Mouse (Mus musculus): Measurements from ENCODE around the gene Upf2. TPM values are rescaled to one million over a fixed set of nuclear protein-coding genes. Genes with fewer than 3 reads are reported as not detected.
"Not testable (repeated sequence)": the region's sequence is repeated elsewhere in the genome, so short reads cannot be mapped to it uniquely, and the experiment has no call there.

Upf2 gene
- total RNA-seq, 4 experiments from 2014 or later = 38.0 to 46.0 (median 38.7) TPM

DNA sequence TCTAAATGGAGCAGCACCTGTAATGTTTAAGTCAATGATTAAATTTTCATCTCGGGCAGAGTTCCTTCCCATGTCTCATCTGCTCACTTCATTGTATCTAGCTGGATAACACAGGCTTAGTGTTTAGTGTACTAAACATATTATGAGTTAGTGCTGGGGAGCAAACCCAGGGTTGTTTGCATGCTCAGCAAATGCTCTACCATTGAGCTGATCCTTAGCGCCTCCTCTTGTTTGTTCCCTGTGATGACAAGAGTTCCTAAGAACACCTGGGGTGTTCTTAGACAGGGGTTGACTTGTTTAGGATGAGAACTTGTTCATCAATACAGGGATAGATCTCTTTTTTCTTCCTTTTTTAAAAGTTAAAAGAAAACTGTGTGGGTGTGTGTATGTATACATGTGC is 2.3 kb upstream of the Upf2 start:
- DNase-seq (ENCODE audit: low spot score in 2 of 2) = no peak

DNA sequence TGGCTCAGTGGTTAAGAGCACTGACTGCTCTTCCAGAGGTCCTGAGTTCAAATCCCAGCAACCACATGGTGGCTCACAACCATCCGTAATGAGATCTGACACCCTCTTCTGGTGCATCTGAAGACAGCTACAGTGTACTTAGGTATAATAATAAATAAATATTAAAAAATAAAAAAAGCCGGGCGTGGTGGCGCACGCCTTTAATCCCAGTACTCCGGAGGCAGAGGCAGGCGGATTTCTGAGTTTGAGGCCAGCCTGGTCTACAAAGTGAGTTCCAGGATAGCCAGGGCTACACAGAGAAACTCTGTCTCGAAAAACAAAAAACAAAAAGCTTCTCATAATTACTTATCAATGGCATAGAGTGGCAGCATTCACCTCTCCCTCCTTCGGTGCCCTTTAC is 1.4 kb upstream of the Upf2 start:
- DNase-seq (ENCODE audit: low spot score in 2 of 2) = not testable (repeated sequence)

DNA sequence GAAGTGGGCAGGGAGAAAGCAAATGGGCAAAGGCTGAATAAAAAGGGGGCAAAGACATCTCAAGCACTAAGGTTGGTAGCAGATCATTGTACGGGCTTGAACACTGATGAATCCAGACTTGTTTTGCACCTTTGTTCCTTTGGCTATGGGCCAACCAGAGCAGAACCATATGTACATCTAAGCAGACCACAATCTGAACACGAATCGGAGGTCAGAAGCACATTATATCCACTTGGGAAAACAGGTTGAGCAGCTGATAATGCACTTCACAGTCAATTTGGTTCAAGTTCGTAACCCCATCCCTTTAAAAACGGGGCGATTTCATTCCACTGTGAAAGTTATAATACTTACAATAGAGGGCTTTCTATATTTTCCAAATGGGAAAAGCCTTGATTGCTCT is 964 bp upstream of the Upf2 start:
- no peak for DNase-seq (ENCODE audit: low spot score in 2 of 2)

DNA sequence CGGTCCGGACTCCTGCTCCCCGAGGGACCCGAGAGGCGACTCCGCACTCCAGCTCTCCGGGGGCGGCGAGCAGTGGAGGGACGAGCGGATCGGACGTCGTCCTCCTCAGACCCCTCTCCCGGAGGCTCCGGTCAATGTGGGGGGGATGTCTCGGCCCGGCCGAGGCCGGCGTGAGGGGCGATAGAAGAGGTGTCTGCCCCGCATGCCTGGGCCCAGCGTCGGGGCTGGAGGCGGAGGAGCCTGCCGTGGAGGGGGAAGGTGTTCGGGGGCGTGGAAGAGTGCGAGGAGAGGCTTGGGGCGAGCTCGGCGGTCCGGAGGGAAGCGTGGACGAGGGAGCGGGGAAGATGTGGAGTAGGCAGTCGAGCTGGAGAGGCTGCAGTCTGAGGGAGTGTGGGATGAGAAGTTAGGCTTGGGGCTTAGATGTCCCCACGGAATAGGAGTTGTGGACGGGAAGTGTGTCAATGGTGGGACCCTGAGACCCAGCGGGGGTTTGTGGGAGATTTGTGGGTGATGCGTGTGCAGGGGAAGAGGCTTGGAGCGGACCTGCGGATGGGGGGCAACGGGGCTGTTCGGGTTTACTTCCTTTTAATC is 447 bp downstream of the Upf2 start:
- DNase-seq (ENCODE audit: low spot score in 2 of 2) = no peak

DNA sequence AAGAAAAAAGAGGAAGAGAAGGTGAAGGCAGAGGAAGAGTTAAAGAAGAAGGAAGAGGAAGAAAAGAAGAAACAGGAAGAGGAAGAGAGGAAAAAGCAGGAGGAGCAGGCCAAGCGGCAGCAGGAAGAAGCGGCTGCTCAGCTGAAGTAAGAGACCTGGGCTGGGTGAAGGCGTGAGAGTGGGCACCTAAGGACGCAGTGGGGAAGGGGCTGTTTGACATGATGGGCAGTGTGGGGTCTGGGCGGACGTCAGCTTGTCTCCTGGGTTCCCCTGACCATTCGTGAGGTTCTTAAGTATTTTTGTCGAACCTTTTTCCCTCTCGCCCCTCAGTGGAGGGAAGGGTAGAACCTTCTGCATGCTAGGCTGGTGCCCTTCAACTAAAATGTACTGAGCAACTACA is 6.4 kb downstream of the Upf2 start:
- DNase-seq (ENCODE audit: low spot score in 2 of 2) = no peak

DNA sequence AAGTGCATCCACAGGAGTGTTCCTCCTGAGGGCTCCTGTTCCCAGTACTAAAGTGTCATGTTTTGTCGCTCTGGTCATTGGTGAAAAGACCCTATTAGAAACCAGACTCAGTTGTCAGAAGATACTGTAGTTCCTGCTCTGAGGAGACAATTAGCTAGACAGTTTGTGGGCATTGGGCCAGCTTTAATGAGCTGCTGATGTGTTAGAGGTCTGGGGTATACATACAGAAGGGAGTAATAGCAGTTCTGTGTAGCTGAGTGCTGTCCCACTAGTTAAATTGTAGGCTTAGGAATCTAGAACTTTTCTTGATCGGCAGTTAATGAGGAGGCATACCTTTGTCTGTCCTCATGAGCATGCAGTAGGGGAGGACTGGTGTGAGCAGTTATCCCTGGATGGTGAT is 11.0 kb downstream of the Upf2 start:
- no peak for DNase-seq (ENCODE audit: low spot score in 2 of 2)

DNA sequence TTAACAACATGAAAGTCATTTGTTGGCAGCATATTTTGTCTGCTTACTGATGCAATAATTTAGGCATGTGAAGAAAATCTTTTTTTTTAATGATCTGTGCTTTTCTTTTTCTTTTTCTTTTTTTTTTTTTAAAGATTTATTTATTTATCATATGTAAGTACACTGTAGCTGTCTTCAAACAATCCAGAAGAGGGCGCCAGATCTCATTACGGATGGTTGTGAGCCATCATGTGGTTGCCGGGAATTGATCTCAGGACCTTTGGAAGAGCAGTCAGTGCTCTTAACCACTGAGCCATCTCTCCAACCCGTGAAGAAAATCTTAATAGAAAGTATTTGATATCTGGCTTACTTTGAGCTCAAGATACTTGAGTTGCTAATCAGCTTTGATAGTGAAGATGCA is 12.5 kb downstream of the Upf2 start:
- DNase-seq (ENCODE audit: low spot score in 2 of 2) = not testable (repeated sequence)

DNA sequence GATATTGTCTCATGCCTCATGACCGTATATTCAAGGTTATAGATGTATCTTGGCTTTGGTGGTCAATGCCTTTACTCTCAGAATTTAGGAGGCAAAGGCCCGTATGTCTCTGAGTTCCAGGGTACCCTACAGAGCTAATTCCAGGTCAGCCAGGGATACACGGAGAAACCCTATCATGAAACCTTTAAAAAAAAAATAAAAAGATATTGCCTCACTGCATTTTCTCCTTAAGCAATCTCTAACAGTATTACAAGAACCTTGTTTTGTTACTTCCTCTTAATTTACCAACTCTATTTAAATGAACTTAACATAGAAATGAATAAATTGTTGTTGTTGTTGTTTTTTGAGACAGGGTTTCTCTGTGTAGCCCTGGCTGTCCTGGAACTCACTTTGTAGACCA is 14.7 kb downstream of the Upf2 start:
- no peak for DNase-seq (ENCODE audit: low spot score in 2 of 2)

DNA sequence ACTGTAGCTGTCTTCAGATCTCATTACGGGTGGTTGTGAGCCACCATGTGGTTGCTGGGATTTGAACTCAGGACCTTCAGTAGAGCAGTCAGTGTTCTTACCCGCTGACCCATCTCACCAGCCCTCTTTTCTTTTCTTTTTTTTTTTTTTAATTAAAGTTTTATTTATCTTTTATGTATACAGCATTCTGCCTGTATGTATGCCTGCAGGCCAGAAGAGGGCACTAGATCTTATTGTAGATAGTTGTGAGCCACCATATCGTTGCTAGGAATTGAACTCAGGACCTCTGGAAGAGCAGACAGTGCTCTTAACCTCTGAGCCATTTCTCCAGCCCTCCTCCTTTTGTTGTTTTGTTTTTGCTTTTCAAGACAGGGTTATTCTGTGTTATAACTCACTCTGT is 19.4 kb downstream of the Upf2 start:
- DNase-seq (ENCODE audit: low spot score in 2 of 2) = not testable (repeated sequence)

DNA sequence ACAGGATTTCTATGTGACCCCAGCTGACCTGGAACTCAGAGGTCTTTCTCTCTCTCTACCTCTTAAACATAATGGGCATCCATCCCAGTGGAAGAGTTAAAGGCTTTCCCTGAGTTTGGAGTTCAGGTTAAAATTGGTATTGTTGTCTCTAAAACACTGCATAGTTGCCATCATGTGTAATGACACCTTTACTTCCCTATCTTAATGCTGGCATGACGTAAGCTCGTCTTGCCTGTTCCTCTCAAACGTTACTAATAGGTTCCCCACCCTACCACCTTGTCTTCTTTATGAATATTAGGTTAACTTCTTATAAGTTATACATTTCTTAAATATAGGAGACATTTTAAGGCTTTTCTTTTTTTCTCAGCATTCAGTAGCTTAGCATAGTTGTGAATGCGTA is 26.3 kb downstream of the Upf2 start:
- no peak for DNase-seq (ENCODE audit: low spot score in 2 of 2)

DNA sequence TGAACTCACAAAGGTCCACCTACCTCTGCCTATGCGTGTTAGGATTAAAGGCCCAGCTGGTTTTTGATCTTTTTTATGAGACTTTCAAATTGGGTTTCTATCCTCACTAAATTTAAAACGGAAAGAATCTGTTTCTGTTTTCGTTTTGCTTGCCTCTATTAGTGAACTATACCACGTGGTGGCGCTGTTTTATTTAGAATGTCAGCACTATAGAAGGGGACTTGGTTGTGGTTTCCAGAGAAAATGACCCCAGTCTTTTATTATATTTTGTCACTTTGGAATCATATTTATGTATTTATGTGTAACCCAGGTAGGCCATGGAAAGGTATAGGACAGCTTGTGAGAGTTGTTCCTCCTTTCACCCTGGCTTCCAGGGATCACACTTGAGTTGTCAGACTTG is 44.3 kb downstream of the Upf2 start:
- DNase-seq (ENCODE audit: low spot score in 2 of 2) = no peak

DNA sequence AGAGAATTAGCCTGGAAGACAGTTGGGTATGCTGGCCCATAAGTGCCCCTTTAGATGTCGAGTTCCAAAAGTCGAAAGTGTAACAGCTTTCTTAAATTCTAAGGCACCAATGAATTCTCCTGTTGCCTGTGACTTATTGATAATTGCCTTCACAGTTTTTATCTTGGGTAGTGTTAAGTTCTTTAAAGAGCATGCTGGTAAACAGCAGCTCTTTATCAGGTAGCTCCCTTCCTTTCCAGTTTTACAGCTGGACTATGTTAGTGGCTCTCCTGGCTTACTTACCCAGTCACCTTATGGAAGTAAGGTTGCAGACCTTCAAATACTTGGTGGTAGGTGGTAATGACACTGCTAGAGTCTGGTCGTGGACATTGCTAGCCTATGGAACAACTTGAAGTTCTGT is 52.7 kb downstream of the Upf2 start:
- no peak for DNase-seq (ENCODE audit: low spot score in 2 of 2)

DNA sequence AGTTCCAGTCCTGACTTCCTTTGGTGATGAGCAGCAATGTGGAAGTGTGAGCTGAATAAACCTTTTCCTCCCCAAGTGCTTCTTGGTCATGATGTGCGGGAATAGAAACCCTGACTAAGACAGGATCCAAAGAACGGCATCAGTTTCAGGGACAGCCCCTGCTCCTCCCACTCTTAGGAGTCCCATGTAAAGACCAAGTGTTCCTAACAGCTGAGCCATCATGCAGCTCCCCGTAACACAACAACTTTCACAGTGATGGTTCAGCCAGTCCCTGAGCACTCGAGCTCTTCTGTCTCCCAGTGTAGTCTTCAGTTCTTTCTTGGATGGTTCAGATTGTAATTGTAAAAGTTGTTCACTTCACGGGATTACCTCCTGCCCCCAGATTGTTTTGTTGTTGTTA is 63.3 kb downstream of the Upf2 start:
- no peak for DNase-seq (ENCODE audit: low spot score in 2 of 2)

DNA sequence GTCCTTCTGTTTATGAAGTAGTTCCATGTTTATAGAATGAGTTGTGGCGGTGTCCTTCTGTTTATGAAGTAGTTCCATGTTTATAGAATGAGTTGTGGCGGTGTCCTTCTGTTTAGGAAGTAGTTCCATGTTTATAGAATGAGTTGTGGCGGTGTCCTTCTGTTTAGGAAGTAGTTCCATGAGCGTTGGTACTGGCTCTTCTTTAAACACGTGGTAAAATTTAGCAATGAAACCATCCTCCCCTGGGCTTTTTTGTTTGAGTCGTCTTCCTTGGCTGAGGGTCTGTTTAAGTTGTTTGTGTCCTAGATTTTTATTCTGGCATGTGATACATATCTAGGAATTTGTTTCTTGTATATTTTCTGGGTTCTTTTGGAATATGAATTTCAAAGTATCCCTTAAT is 63.9 kb downstream of the Upf2 start:
- DNase-seq (ENCODE audit: low spot score in 2 of 2) = not testable (repeated sequence)

DNA sequence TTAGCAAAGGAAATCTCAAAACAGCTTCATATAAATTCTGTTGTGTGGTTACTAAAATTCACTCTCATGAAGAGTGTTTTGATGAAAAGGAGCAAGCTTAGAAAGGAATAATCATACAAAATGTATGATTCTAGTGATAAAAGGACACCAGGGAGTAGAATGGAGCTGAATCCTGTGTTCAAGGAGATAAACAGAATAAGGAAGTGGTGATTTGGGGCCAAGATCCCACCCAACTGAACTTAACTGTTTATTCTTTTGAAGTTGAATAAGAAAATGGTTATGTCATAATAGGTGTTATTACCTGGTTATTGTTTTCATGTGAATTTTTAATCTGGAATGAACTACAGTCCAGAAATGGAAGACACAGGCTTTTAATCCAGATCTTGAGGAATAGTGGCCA is 69.3 kb downstream of the Upf2 start:
- no peak for DNase-seq (ENCODE audit: low spot score in 2 of 2)

DNA sequence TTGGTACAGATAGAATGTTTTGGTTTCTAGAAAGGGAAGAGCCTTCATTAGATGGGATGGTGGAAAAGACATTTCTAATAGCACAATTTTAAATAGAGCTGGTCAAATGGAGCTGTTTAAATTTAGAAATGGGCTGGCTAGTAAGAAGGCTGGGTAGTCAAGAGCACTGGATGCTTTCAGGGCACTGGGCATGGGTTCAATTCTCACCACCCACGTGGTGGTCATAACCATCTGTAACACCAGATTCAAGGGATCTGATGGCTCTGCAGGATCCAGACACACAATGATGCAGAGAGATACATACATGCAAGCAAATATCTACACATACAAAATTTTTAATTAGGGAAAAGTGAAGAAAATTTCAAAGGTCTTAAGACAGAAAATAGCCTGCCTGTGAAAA is 91.4 kb downstream of the Upf2 start:
- no peak for DNase-seq (ENCODE audit: low spot score in 2 of 2)

DNA sequence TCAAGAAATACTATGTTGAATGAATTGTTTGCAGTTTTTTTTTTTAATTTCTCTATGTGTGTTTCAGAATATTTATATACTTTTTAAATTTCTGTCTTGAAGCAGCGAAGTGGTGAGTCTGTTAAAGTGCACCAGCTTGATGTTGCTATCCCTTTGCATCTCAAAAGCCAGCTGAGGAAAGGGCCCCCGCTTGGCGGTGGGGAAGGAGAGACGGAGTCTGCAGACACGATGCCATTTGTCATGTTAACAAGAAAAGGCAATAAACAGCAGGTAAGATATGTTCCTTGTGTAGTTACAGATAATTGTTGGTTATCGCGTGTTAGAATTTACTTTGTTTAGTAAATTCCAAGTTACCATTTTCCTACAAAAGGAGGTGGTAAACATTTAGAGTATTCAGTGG is 95.5 kb downstream of the Upf2 start:
- DNase-seq (ENCODE audit: low spot score in 2 of 2) = no peak

DNA sequence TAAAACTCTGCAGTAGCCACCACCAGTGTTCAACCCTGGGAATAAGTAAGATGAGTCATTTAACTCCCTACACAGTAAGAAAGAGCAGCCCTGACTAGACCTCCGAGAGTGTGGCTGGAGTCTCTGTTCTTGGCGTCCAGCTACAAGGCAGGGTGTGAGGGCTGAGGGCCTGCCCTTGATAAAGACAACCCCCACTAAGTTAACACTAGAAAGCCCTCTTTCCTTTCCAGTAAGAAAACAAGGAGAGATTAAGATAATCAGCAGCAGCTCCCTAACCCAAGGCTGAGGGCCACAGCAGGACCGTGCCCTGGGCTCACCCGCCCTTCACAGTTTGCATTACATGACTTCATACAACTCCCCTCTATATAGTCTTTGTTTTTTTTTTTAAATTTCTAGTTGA is 97.3 kb downstream of the Upf2 start:
- no peak for DNase-seq (ENCODE audit: low spot score in 2 of 2)

DNA sequence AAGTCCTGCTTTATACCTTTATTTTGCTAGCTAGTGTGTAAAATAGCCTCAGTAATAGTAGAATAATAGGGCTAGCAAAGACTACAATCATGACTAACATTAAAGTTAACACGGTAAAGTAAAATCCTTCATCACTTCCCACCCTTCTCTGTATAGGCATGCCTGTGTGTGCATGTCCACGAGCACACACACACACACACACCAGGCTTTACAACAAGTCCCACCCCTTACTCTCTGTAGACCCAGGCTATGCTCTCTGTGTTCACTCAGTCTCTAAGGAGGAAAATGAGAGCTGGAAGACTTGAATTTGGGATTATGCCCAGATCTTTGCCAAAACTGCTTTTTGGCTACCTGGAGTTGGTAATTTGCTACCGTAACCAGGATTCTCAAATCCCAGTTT is 97.7 kb downstream of the Upf2 start:
- DNase-seq (ENCODE audit: low spot score in 2 of 2) = no peak

DNA sequence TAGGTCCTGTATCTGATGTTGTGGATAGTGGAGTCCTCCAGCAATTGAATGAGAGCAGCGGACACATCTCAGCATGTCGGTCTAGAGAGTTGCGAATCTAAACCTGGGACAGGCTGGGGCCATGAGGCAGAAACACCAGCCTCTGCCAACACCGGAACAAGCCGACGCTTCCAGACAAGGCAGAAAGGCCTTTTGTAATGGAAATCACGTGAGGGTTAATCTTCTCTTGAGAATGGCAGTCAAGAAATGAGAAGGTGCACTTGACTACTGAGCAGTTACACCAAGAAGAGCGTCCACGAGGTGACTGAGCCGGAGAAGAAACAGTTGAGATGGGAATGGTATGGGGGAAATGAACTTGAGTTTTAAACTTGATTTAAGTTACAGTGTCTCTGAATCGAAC is 104.2 kb downstream of the Upf2 start:
- no peak for DNase-seq (ENCODE audit: low spot score in 2 of 2)

DNA sequence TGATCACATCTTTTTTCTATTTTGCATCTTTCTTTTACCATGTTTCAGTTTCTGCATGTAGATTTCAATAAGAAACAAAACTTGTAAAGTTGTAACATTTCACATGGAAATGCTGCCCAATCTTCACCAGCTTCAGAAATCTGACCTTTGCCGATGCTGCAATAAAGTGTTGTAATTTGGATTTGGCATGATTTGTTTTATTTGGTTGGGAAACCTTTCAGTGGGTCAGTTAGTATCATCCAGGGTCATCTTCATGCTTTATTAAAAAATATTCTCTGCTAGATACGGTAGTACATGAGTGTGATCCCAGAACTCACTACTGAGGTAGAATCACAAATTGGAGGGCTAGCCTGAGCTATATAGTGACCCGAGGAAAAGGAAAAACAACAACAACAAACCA is 105.2 kb downstream of the Upf2 start:
- no peak for DNase-seq (ENCODE audit: low spot score in 2 of 2)

DNA sequence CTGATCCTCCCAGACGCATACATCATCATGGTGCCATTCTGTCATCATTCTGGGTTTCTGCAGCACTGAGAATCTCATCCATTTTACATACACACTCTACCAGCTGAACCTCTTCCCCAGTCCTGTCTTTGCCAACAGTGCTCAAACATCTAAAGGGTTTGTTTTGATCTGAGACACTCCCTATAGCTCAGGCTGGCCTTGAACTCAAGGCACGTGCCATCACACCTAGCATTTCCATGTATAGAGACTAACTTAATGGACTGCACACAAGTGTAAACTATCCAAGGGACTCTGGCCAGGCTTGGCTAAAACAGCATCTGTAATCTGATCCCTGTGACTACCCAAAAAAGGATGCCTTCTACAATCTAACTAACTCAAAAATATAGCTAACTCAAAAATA is 108.0 kb downstream of the Upf2 start:
- DNase-seq (ENCODE audit: low spot score in 2 of 2) = no peak

DNA sequence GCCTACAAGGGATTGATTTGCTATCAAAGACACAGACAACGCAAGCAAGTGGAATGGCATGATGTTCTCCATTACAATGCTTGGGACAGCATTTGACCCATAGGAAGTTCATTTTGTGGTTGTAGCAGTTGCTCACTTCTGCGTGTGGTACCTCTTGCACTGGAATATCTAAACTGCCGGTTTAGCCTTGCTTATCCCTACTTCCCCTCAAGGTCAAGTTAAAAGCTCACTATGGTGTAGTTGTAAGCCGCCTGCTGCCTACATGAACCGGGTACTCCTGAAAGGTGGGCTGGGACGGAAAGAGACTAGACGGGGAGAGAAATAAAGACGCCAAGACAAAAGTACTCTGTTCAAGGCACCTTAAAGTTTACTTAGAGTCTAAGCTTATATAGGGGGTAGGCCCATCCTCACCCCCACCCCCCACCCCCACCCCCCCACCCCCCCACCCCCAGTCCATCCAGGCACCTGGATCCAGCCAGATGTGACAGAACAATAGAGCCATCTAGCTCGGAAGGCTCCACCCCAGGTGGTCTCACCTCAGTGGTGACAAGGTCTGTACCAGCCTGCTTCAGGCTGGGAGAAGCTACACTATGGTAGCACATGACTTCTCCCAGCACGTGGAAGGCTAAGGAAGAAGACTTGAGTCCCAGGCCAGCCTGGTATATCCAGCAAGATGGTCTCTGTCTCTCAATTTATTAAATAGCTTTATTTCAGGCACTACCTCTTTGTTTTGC is 109.0 kb downstream of the Upf2 start:
- DNase-seq (ENCODE audit: low spot score in 2 of 2) = no peak

DNA sequence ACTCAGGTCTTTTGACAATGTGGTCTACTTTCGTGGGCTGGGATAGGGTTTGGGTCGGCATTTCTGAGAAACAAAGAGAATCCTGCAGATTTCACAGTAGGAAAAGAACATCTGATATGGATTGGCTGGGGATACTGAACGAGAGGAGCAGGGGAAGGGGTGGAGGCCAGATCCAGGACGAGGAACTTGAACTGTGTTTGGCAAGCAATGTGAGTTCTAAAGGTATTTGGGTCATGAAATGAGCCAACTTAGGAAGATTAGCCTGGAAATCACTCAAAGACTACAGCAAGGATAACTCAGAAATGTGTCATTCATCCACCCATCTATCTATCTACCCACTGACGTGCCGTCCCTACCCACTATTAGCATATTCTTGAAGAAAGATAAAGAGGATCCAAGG is 116.1 kb downstream of the Upf2 start:
- no peak for DNase-seq (ENCODE audit: low spot score in 2 of 2)
